Mouse (Mus musculus) gastrocnemius, adult 18-20 months (tissue): ENCODE results near the gene Zfp638. TPM values are rescaled to one million over a fixed set of nuclear protein-coding genes. Genes with fewer than 3 reads are reported as not detected.

Source experiments
- DNase-seq: peaks from one replicate; pipeline ENCODE4 v3.0.0; 2021; ENCODE audit warnings: low spot score
- total RNA-seq, 2 experiments: library from RNA; stranded (reverse); gene quantifications; 2 replicates each; pipeline ENCODE4 v1.2.3; 2021

The Zfp638 gene
- total RNA-seq, 2 experiments from 2014 or later, result 33.6 to 44.5 TPM

GRCm38 (mm10) chr6:83890281-83891015 is 23.5 kb downstream of the Zfp638 start:
- DNase-seq, result no peak

GRCm38 (mm10) chr6:83891251-83891650 is 24.3 kb downstream of the Zfp638 start:
- no peak for DNase-seq

- no peak for DNase-seq
Observed at GRCm38 (mm10) chr6:83891687-83892086, 24.8 kb downstream of the Zfp638 start.

- DNase-seq, result no peak
Observed at GRCm38 (mm10) chr6:83893086-83893485, 26.2 kb downstream of the Zfp638 start.

- DNase-seq, result no peak
Observed at GRCm38 (mm10) chr6:83893584-83893983, 26.7 kb downstream of the Zfp638 start.

GRCm38 (mm10) chr6:83899142-83899541 is 32.2 kb downstream of the Zfp638 start:
- no peak for DNase-seq

- DNase-seq, result no peak
Observed at GRCm38 (mm10) chr6:83905276-83905675, 38.4 kb downstream of the Zfp638 start.

- DNase-seq, result no peak
Observed at GRCm38 (mm10) chr6:83906659-83907058, 39.8 kb downstream of the Zfp638 start.

- no peak for DNase-seq
Observed at GRCm38 (mm10) chr6:83908386-83908785, 41.5 kb downstream of the Zfp638 start.

- peak; percentile 4 for DNase-seq
Observed at GRCm38 (mm10) chr6:83913710-83914109, 46.8 kb downstream of the Zfp638 start.

- peak; percentile 99 for DNase-seq
Observed at GRCm38 (mm10) chr6:83914183-83914719, 47.3 kb downstream of the Zfp638 start.

GRCm38 (mm10) chr6:83914720-83915271 is 47.9 kb downstream of the Zfp638 start:
- no peak for DNase-seq

GRCm38 (mm10) chr6:83927418-83927817 is 60.5 kb downstream of the Zfp638 start:
- DNase-seq, result peak; percentile 38

GRCm38 (mm10) chr6:83928225-83928624 is 61.3 kb downstream of the Zfp638 start:
- DNase-seq, result no peak

GRCm38 (mm10) chr6:83939492-83939891 is 72.6 kb downstream of the Zfp638 start:
- DNase-seq, result no peak

GRCm38 (mm10) chr6:83942806-83943205 is 75.9 kb downstream of the Zfp638 start:
- peak; percentile 57 for DNase-seq

- DNase-seq, result no peak
Observed at GRCm38 (mm10) chr6:83953603-83954002, 86.7 kb downstream of the Zfp638 start.

- no peak for DNase-seq
Observed at GRCm38 (mm10) chr6:83987642-83988041, 120.7 kb downstream of the Zfp638 start.

GRCm38 (mm10) chr6:84002716-84003115 is 135.8 kb downstream of the Zfp638 start:
- no peak for DNase-seq

- no peak for DNase-seq
Observed at GRCm38 (mm10) chr6:84004295-84004694, 137.4 kb downstream of the Zfp638 start.

GRCm38 (mm10) chr6:84008363-84009171 is 141.7 kb downstream of the Zfp638 start, which contains the start of gene Dysf:
Dysf (plus strand) TSS chr6:84008590.
- peak; percentile 55 for DNase-seq
